Mouse (Mus musculus) kidney, embryonic 15.5 days (tissue): ENCODE results near the gene Snx25. TPM values are rescaled to one million over a fixed set of nuclear protein-coding genes. Genes with fewer than 3 reads are reported as not detected.

ENCODE experiments used
- ATAC-seq: fragments of 200-750 bp; cut with Nextera tagmentation; replicated peaks from 2 replicates; pipeline ENCODE4 v1.8.0; 2017; ENCODE audit warnings: moderate TSS enrichment; ENCODE audit not compliant: low FRiP score
- H3K27ac ChIP-seq: fragments of 300-500 bp; sonication (generic); 2 replicates; pipeline ENCODE4 v1.5.1; 2015; ENCODE audit warnings: mild to moderate bottlenecking, inconsistent platforms
- H3K27me3 ChIP-seq: fragments of 300-500 bp; sonication (generic); 2 replicates; pipeline ENCODE4 v1.6.1; 2015; ENCODE audit warnings: inconsistent platforms
- H3K36me3 ChIP-seq: fragments of 300-500 bp; sonication (generic); 2 replicates; pipeline ENCODE4 v1.6.1; 2015; ENCODE audit warnings: inconsistent platforms
- H3K4me1 ChIP-seq: fragments of 300-500 bp; sonication (generic); 2 replicates; pipeline ENCODE4 v1.6.1; 2015; ENCODE audit warnings: inconsistent platforms
- H3K4me2 ChIP-seq: fragments of 300-500 bp; sonication (generic); 2 replicates; pipeline ENCODE4 v1.6.1; 2015; ENCODE audit warnings: moderate library complexity, mild to moderate bottlenecking, inconsistent platforms
- H3K4me3 ChIP-seq: fragments of 300-500 bp; sonication (generic); replicated peaks from 2 replicates; pipeline ENCODE4 v1.5.1; 2015; ENCODE audit warnings: mild to moderate bottlenecking, inconsistent platforms
- H3K9ac ChIP-seq: fragments of 300-500 bp; sonication (generic); 2 replicates; pipeline ENCODE4 v1.6.1; 2015; ENCODE audit warnings: mild to moderate bottlenecking, inconsistent platforms
- H3K9me3 ChIP-seq: fragments of 300-500 bp; sonication (generic); replicated peaks from 2 replicates; pipeline ENCODE4 v1.6.1; 2016; ENCODE audit warnings: inconsistent platforms
- WGBS: fragments of 180-500 bp; shearing (Covaris S2); methylation state at CpG from one replicate; pipeline ENCODE4 v1.1.7; 2015; ENCODE audit warnings: mixed read lengths; 5-methylcytosine and 5-hydroxymethylcytosine counted together
- polyA plus RNA-seq: library from polyadenylated mRNA; unstranded; fragments of >200 nt; fragmentation: Nextera tagmentation; extraction: Ambion mirVana; gene quantifications from 2 replicates; pipeline ENCODE4 v1.2.1, GENCODE M21; 2015

Snx25 gene
- polyA plus RNA-seq: 5.1 and 6.3 TPM in 2 replicates

GRCm38 (mm10) chr8:46152064-46153031 lies at the start of gene Snx25:
Gene Snx25 (minus strand): TSS chr8:46152159.
- WGBS: 3% methylated on average over 71 of the region's 103 CpGs
- Histone ChIP-seq H3K4me2 (peak within 1 kb of the TSS; percentile 96), H3K9ac (peak within 1 kb of the TSS; percentile 77), H3K27me3 (peaks cover 14% of the 10 kb centered on the region; the same call in 1 of the 2 replicates), H3K4me1 (peaks cover 15% of the 10 kb centered on the region), H3K9me3 (no peaks in the 10 kb centered on the region), H3K4me3 (peak within 1 kb of the TSS; percentile 84), H3K36me3 (no peaks in the 10 kb centered on the region), H3K27ac (peak within 1 kb of the TSS; percentile 51; the same call in 1 of the 2 replicates)
- ATAC-seq: peak; percentile 89

GRCm38 (mm10) chr8:46197673-46198072 lies 45.7 kb upstream of the Snx25 start:
- no peaks in the 10 kb centered on the region for H3K27me3 ChIP-seq
- 84% methylated on average over 5 of the region's 5 CpGs for WGBS
- no peak for ATAC-seq
- no peaks in the 10 kb centered on the region for H3K9me3 ChIP-seq
- 0 out of 2 replicates have a peak overlapping the region, but pooled peaks have one; percentile 1 for H3K27ac ChIP-seq
- H3K9ac ChIP-seq: no peak overlapping the region
- peaks cover 43% of the 10 kb centered on the region for H3K36me3 ChIP-seq
- H3K4me2 ChIP-seq: no peak overlapping the region
- H3K4me3 ChIP-seq: no peak overlapping the region
- no peaks in the 10 kb centered on the region for H3K4me1 ChIP-seq

GRCm38 (mm10) chr8:46196877-46197276 lies 44.9 kb upstream of the Snx25 start:
- Histone ChIP-seq H3K27ac (0 out of 2 replicates have a peak overlapping the region, but pooled peaks have one; percentile 1), H3K36me3 (peaks cover 46% of the 10 kb centered on the region), H3K4me2 (no peak overlapping the region), H3K9me3 (no peaks in the 10 kb centered on the region), H3K4me1 (no peaks in the 10 kb centered on the region), H3K27me3 (no peaks in the 10 kb centered on the region), H3K4me3 (no peak overlapping the region), H3K9ac (no peak overlapping the region)
- no peak for ATAC-seq
- 92% methylated on average over 3 of the region's 3 CpGs for WGBS

- WGBS: 81% methylated on average over 8 of the region's 8 CpGs
- Histone ChIP-seq H3K4me1 (no peaks in the 10 kb centered on the region), H3K4me3 (no peak overlapping the region), H3K36me3 (peaks cover 56% of the 10 kb centered on the region), H3K4me2 (no peak overlapping the region), H3K9ac (no peak overlapping the region), H3K27me3 (no peaks in the 10 kb centered on the region), H3K27ac (no peak overlapping the region), H3K9me3 (no peaks in the 10 kb centered on the region)
- no peak for ATAC-seq
Measured at GRCm38 (mm10) chr8:46193100-46193499, 41.1 kb upstream of the Snx25 start.

DNA sequence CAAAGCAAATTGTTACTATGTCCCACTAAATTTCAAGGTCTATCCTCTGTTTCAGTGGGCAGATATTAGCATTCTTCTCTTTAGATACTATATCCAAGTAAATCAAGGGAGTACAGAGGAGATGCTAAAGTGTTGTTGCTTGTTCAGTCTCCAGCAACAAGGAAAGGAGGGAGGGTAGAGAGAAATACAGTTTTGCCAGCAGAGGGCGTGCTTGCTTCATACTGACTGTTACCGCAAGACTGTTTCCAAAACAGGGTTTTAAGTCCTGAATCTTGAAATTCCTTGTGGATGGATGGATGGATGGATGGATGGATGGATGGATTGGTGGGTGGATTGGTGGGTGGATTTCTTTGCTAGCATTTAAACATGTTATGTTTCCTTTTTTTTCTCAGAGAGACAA lies 33.4 kb upstream of the Snx25 start:
- H3K4me2 ChIP-seq: no peak overlapping the region
- no peak for ATAC-seq
- H3K9ac ChIP-seq: no peak overlapping the region
- H3K4me1 ChIP-seq: no peaks in the 10 kb centered on the region
- H3K36me3 ChIP-seq: peaks cover 35% of the 10 kb centered on the region
- no peak overlapping the region for H3K27ac ChIP-seq
- WGBS: 7% methylated on average over 2 of the region's 2 CpGs
- no peak overlapping the region for H3K4me3 ChIP-seq
- H3K9me3 ChIP-seq: no peaks in the 10 kb centered on the region
- H3K27me3 ChIP-seq: no peaks in the 10 kb centered on the region

- H3K27me3 ChIP-seq: no peaks in the 10 kb centered on the region
- no peaks in the 10 kb centered on the region for H3K9me3 ChIP-seq
- ATAC-seq: no peak
- 94% methylated on average over 7 of the region's 7 CpGs for WGBS
- no peak overlapping the region for H3K4me3 ChIP-seq
- no peak overlapping the region for H3K27ac ChIP-seq
- H3K4me2 ChIP-seq: no peak overlapping the region
- peaks cover 36% of the 10 kb centered on the region for H3K36me3 ChIP-seq
- H3K4me1 ChIP-seq: no peaks in the 10 kb centered on the region
- H3K9ac ChIP-seq: no peak overlapping the region
Measured at GRCm38 (mm10) chr8:46180136-46180535, 28.2 kb upstream of the Snx25 start.

- Histone ChIP-seq H3K4me2 (no peak overlapping the region), H3K4me1 (no peaks in the 10 kb centered on the region), H3K27ac (no peak overlapping the region), H3K36me3 (peaks cover 30% of the 10 kb centered on the region), H3K9me3 (no peaks in the 10 kb centered on the region), H3K27me3 (no peaks in the 10 kb centered on the region), H3K4me3 (no peak overlapping the region), H3K9ac (no peak overlapping the region)
- ATAC-seq: no peak
- WGBS: 85% methylated on average over 2 of the region's 2 CpGs
Measured at GRCm38 (mm10) chr8:46173651-46174050, 21.7 kb upstream of the Snx25 start.

- Histone ChIP-seq H3K27me3 (no peaks in the 10 kb centered on the region), H3K36me3 (no peaks in the 10 kb centered on the region), H3K4me2 (peak overlapping the region; percentile 77), H3K9ac (peak overlapping the region; percentile 75), H3K9me3 (no peaks in the 10 kb centered on the region), H3K27ac (peak overlapping the region; percentile 94), H3K4me1 (peaks cover 10% of the 10 kb centered on the region; the same call in 1 of the 2 replicates), H3K4me3 (peak overlapping the region; percentile 63)
- under 1% methylated on average over 24 of the region's 25 CpGs for WGBS
- no peak for ATAC-seq
Measured at GRCm38 (mm10) chr8:46163870-46164190, 11.9 kb upstream of the Snx25 start.

DNA sequence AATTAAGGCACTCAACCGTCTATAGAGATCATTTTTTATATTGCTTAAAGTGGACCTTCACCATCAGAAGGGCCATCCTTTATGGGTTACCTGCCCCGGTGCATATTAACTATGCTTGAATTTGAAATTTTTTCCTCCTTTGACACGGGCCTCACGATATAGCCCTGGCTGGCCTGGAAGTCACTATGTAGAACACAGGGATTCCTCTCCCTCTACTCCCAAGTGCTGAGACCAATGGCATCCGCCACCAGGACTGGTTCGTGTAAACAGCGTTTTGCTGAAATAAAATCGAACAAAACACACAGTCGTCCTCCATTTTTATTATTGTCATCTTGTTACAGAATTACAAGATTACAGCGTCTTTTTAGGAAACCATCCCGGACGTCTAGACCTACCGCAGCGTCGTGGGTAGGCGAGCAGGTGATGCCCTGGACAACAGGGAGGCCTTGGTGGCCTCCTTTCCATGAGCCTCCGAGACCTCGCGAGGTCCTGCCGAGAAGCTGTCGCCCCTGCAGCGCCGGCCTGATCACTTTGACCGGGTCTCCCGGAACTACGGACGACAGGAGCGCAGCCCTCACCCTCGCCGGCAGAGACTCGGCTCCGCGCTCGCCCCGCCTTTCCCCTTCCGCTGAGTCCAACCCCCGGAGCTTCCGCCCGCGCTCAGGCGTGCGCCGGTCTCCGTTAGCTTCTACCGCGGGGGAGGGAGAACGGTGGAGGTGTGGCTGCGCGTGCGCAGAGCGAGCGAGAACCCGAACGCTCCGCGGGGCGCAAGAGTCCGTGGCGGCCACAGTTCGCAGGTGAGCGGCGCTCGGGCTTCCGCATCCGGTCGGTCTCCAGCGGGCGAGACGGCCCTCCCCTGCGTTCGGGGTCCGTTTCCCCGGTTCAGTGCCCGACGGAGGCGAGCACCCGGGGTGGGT lies 11.3 kb upstream of the Snx25 start:
- H3K4me3 ChIP-seq: peak overlapping the region; percentile 63
- H3K4me1 ChIP-seq: peaks cover 10% of the 10 kb centered on the region; the same call in 1 of the 2 replicates
- H3K36me3 ChIP-seq: no peaks in the 10 kb centered on the region
- WGBS: 2% methylated on average over 70 of the region's 77 CpGs
- peak; percentile 99 for ATAC-seq
- no peaks in the 10 kb centered on the region for H3K27me3 ChIP-seq
- peak overlapping the region; percentile 94 for H3K27ac ChIP-seq
- no peaks in the 10 kb centered on the region for H3K9me3 ChIP-seq
- peak overlapping the region; percentile 77 for H3K4me2 ChIP-seq
- H3K9ac ChIP-seq: peak overlapping the region; percentile 75

DNA sequence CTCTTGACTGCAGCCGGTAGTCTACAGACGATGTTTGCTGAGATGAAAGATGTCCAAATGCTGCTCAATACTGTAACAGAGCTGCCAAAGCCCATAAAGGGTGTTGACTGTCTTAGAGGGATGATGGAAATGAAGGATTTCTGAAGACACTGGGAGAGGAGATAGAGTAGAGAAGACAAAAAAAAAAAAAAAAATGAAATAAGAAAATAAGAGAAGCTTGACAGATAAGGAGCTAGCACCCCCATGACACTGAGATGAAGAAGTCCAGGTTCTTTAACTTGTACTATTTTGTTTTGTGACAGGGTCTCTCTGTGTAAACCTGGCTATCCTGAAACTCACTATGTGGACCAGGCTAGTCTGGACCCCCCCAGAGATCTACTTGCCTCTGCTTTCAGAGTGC lies 1.1 kb upstream of the Snx25 start:
- H3K27ac ChIP-seq: no peak overlapping the region
- ATAC-seq: no peak
- no peaks in the 10 kb centered on the region for H3K9me3 ChIP-seq
- peaks cover 15% of the 10 kb centered on the region for H3K4me1 ChIP-seq
- WGBS: 32% methylated on average over 2 of the region's 2 CpGs
- no peaks in the 10 kb centered on the region for H3K36me3 ChIP-seq
- peak overlapping the region; percentile 96 for H3K4me2 ChIP-seq
- H3K9ac ChIP-seq: no peak overlapping the region
- peak overlapping the region; percentile 84 for H3K4me3 ChIP-seq
- peaks cover 14% of the 10 kb centered on the region; the same call in 1 of the 2 replicates for H3K27me3 ChIP-seq

GRCm38 (mm10) chr8:46151202-46152062 lies 527 bp downstream of the Snx25 start, which contains the start of gene Cfap97:
Gene Cfap97 (plus strand): TSS chr8:46151771.
- Histone ChIP-seq H3K27ac (peak within 1 kb of the TSS; percentile 51; the same call in 1 of the 2 replicates), H3K9ac (peak within 1 kb of the TSS; percentile 77), H3K4me1 (peaks cover 15% of the 10 kb centered on the region), H3K36me3 (no peaks in the 10 kb centered on the region), H3K4me3 (peak within 1 kb of the TSS; percentile 84), H3K9me3 (no peaks in the 10 kb centered on the region), H3K27me3 (peaks cover 14% of the 10 kb centered on the region; the same call in 1 of the 2 replicates), H3K4me2 (peak within 1 kb of the TSS; percentile 96)
- ATAC-seq: peak; percentile 82
- WGBS: 1% methylated on average over 70 of the region's 75 CpGs
